Mouse (Mus musculus): ENCODE results near the gene Eno1.

GRCm38 (mm10) chr4:150239087-150239480 is 2.6 kb downstream of the Eno1 start:
- TF ChIP-seq CTCF (IDR thresholded peaks at IDR 0.05; ENCODE audit: low read depth, low read length) (no peak), POLR2A (IDR thresholded peaks at IDR 0.05; ENCODE audit: insufficient read depth, low read length) (no peak), EP300 (IDR thresholded peaks at IDR 0.05; ENCODE audit: insufficient read depth, low read depth, low read length) (no peak)
